Mouse (Mus musculus) hindbrain, postnatal 0 days (tissue): Measurements from ENCODE around the gene Kctd3. TPM values are rescaled to one million over a fixed set of nuclear protein-coding genes. Genes with fewer than 3 reads are reported as not detected.

Experiments used
- ATAC-seq: fragments of 200-750 bp; cut with Nextera tagmentation; 2 replicates; pipeline ENCODE4 v1.8.0; 2017; ENCODE audit warnings: mild to moderate bottlenecking, moderate TSS enrichment, moderate library complexity
- DNase-seq: peaks from one replicate; pipeline ENCODE4 v3.0.0-alpha.2; 2015; ENCODE audit warnings: low spot score
- H3K27ac ChIP-seq: fragments of 300-500 bp; sonication (generic); 2 replicates; pipeline ENCODE4 v1.5.1; 2014; ENCODE audit warnings: mild to moderate bottlenecking
- H3K27me3 ChIP-seq: fragments of 300-500 bp; sonication (generic); 2 replicates; pipeline ENCODE4 v1.6.1; 2014; ENCODE audit warnings: low read length, mixed read lengths; ENCODE audit not compliant: insufficient read depth
- H3K36me3 ChIP-seq: fragments of 300-500 bp; sonication (generic); 2 replicates; pipeline ENCODE4 v1.6.1; 2014; ENCODE audit warnings: low read length, mixed read lengths; ENCODE audit not compliant: insufficient read depth
- H3K4me1 ChIP-seq: fragments of 300-500 bp; sonication (generic); 2 replicates; pipeline ENCODE4 v1.6.1; 2014; ENCODE audit warnings: antibody characterized with exemption, low read length, mixed read lengths; ENCODE audit not compliant: insufficient read depth
- H3K4me2 ChIP-seq: fragments of 300-500 bp; sonication (generic); 2 replicates; pipeline ENCODE4 v1.6.1; 2014; ENCODE audit warnings: low read depth, mild to moderate bottlenecking, low read length, moderate library complexity, mixed read lengths
- H3K4me3 ChIP-seq: fragments of 300-500 bp; sonication (generic); 2 replicates; pipeline ENCODE4 v1.5.1; 2014; ENCODE audit warnings: low read length
- H3K9ac ChIP-seq: fragments of 300-500 bp; sonication (generic); replicated peaks from 2 replicates; pipeline ENCODE4 v1.6.1; 2014; ENCODE audit warnings: mild to moderate bottlenecking, low read length, moderate library complexity, mixed read lengths
- H3K9me3 ChIP-seq: fragments of 300-500 bp; sonication (generic); 2 replicates; pipeline ENCODE4 v1.6.1; 2016; ENCODE audit warnings: low read length, mixed read lengths
- CTCF ChIP-seq: IDR thresholded peaks from 2 replicates; pipeline ENCODE4 v1.5.1; 2016; ENCODE audit warnings: antibody characterized with exemption, control low read depth, low read depth
- WGBS: fragments of 180-500 bp; shearing (Covaris S2); extraction: QIAGEN DNeasy Blood & Tissue Kit; methylation state at CpG from one replicate; pipeline ENCODE4 v1.1.7; 2014; 5-methylcytosine and 5-hydroxymethylcytosine counted together
- polyA plus RNA-seq: library from polyadenylated mRNA; unstranded; fragments of >200 nt; fragmentation: Nextera tagmentation; extraction: Ambion mirVana; gene quantifications from 2 replicates; pipeline ENCODE4 v1.2.1, GENCODE M21; 2015
- total RNA-seq: library from RNA; depleted of rRNA; stranded (reverse); fragments of >200 nt; gene quantifications from 2 replicates; pipeline ENCODE4 v1.2.3, GENCODE M21; 2014

Gene Kctd3
- total and polyA plus RNA-seq, 2 experiments from 2014 or later: 45.4 to 73.8 TPM

DNA sequence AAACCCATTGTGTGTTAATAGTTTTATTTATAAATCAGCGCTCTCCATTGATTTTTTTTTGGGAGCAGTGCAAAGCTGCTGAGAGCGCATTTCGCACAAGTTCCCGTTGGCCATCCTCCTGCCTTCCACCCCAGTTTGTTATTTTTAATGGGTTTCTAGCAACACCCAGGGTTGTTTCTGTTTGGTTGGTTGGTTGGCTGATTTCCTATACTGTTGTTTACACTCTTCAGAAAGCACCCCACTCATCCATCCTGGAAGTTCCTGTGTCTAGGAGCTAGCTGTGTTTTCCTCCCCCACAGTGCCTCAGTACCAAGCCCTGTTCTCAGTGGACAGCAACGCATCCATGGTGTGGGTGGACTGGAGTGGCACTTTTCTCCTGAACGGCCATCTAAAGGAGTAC lies 56.5 kb downstream of the Kctd3 start:
- no peak overlapping the region for H3K9ac ChIP-seq
- TF ChIP-seq CTCF: no peak
- H3K4me2 ChIP-seq: no peak overlapping the region
- DNase-seq (no peak), ATAC-seq (no peak)
- H3K27ac ChIP-seq: no peak overlapping the region
- H3K27me3 ChIP-seq: no peaks in the 10 kb centered on the region
- 0 out of 2 replicates have a peak, but pooled peaks cover 3% of the 10 kb centered on the region for H3K4me1 ChIP-seq
- no peaks in the 10 kb centered on the region for H3K36me3 ChIP-seq
- H3K9me3 ChIP-seq: no peaks in the 10 kb centered on the region
- WGBS: 93% methylated on average over 6 of the region's 6 CpGs
- no peak overlapping the region for H3K4me3 ChIP-seq

DNA sequence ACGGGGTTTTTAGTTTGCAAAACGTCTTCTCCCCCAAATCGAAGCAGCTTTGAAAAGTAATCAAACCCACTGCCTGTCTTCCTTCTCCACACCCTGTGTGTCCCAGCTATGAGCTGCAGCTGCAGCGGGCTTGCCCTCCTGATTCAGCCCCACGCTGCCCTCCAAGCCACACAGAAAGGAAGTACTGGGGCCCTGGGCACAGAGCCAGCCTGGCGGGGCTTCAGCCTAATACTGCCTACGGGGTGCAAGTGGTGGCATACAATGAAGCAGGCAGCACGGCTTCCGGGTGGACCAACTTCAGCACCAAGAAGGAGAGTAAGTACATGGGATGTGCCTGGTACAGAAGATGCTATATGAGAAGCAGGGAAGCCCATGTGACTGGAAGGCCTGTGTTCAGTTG lies 59.4 kb downstream of the Kctd3 start:
- Histone ChIP-seq H3K36me3 (no peaks in the 10 kb centered on the region), H3K4me3 (no peak overlapping the region), H3K27me3 (no peaks in the 10 kb centered on the region), H3K27ac (no peak overlapping the region), H3K9me3 (no peaks in the 10 kb centered on the region), H3K4me2 (0 out of 2 replicates have a peak overlapping the region, but pooled peaks have one; percentile 3), H3K9ac (no peak overlapping the region), H3K4me1 (0 out of 2 replicates have a peak, but pooled peaks cover 3% of the 10 kb centered on the region)
- no peak for TF ChIP-seq CTCF
- WGBS: 31% methylated on average over 9 of the region's 9 CpGs
- DNase-seq (peak; percentile 42), ATAC-seq (no peak)

DNA sequence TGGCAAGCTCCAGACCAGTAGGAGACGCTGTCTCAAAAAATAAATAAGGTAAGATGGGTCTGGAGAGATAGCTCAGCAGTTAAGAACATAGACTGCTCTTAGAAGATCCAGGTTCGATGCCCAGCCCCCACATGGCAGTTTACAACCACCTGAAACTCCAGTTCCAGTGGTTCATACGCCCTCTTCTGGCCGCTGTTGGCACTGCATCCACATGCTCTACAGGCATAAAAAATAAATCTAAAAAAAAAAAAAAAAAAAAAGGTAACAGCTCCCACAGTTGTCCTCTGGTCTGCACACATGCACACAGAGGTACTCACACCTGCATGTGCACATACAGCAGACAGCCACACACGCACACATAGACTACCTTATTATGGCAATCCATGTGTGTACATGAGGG lies 59.8 kb downstream of the Kctd3 start:
- no peaks in the 10 kb centered on the region for H3K36me3 ChIP-seq
- ATAC-seq (no peak), DNase-seq (no peak)

DNA sequence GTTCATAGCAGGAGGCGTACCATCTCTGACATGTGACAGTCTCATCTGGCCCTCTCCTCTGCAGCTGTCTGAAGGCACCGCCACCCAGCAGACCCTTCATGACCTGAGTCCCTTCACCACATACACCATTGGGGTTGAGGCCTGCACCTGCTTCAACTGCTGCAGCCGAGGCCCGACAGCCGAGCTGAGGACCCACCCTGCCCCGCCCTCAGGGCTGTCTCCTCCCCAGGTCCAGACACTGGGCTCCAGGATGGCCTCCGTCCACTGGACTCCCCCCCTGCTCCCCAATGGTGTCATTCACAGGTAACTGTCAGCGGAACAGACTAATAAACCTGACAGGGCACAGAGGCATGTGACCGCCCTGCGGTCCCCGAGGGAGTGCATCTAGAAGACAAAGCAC lies 60.8 kb downstream of the Kctd3 start:
- Histone ChIP-seq H3K27me3 (no peaks in the 10 kb centered on the region), H3K27ac (no peak overlapping the region), H3K9me3 (no peaks in the 10 kb centered on the region), H3K9ac (no peak overlapping the region), H3K4me3 (no peak overlapping the region), H3K36me3 (no peaks in the 10 kb centered on the region), H3K4me2 (no peak overlapping the region), H3K4me1 (0 out of 2 replicates have a peak, but pooled peaks cover 3% of the 10 kb centered on the region)
- TF ChIP-seq CTCF: no peak
- no peak for DNase-seq
- WGBS: 88% methylated on average over 11 of the region's 11 CpGs
- ATAC-seq: no peak

More for the DNA sequence above, 59.8 kb downstream of the Kctd3 start:
- H3K9me3 ChIP-seq: no peaks in the 10 kb centered on the region
- no peak overlapping the region for H3K4me2 ChIP-seq
- WGBS: 58% methylated on average over 5 of the region's 5 CpGs
- H3K27me3 ChIP-seq: no peaks in the 10 kb centered on the region
- no peak overlapping the region for H3K27ac ChIP-seq
- H3K9ac ChIP-seq: no peak overlapping the region
- no peak overlapping the region for H3K4me3 ChIP-seq
- H3K4me1 ChIP-seq: 0 out of 2 replicates have a peak, but pooled peaks cover 3% of the 10 kb centered on the region
- peak; percentile 44 for TF ChIP-seq CTCF

DNA sequence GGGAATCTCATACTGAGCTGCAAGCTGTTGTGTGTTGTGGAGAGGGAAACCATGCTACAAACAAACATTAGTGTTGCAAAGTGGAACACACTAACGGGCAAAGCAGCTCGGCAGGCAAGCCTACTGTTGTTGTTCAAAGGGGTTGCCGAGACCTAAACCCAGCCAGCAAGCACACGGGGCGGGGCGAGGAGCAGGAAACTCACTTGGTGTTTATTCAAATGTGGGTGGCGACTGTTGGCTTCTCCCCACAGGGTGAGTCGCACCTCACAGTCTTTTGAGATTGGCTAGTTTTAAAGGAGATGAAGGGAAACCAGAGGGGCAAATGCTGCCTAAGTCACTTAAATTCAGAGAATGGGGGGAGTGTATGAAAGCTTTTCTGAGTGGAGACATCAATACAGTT lies 62.3 kb downstream of the Kctd3 start:
- no peaks in the 10 kb centered on the region for H3K27me3 ChIP-seq
- no peak for TF ChIP-seq CTCF
- no peaks in the 10 kb centered on the region for H3K36me3 ChIP-seq
- H3K9ac ChIP-seq: no peak overlapping the region
- ATAC-seq: no peak
- DNase-seq: no peak
- 0 out of 2 replicates have a peak, but pooled peaks cover 3% of the 10 kb centered on the region for H3K4me1 ChIP-seq
- no peak overlapping the region for H3K27ac ChIP-seq
- H3K4me2 ChIP-seq: no peak overlapping the region
- no peak overlapping the region for H3K4me3 ChIP-seq
- WGBS: 52% methylated on average over 8 of the region's 8 CpGs
- no peaks in the 10 kb centered on the region for H3K9me3 ChIP-seq

DNA sequence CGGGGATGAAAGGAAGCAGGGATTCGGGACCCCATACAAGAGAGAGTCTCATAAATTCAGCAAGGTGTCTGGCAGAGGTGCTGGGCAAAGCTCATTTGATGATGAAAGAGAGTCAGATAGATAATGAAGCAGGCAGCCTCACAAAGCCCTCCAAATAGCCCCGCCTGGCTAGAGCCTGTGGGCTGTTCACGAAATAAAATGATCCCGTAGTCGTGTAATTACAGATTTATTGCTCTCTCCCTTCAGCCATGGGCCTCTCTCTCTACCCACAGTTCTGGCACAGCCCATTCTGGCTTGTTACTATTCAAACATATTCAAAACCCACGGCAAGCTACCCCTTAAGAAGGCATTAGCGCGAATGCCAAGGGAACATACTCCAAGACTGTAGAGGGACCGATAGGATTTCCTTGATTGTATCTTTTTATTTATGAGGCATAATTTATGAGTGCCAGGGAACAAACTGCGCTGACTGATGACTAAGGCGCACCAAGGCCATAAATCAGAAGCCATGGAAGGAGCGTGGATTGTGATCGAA lies 70.3 kb downstream of the Kctd3 start:
- Histone ChIP-seq H3K4me1 (no peaks in the 10 kb centered on the region), H3K36me3 (no peaks in the 10 kb centered on the region), H3K9me3 (no peaks in the 10 kb centered on the region), H3K27me3 (no peaks in the 10 kb centered on the region), H3K4me3 (no peak overlapping the region), H3K4me2 (no peak overlapping the region), H3K9ac (no peak overlapping the region), H3K27ac (no peak overlapping the region)
- DNase-seq: no peak
- TF ChIP-seq CTCF: no peak
- ATAC-seq: no peak
- WGBS: 69% methylated on average over 14 of the region's 14 CpGs
